Mouse (Mus musculus) spleen, adult 2 months (tissue): ENCODE measurements around the gene P2ry13. TPM values are rescaled to one million over a fixed set of nuclear protein-coding genes. Genes with fewer than 3 reads are reported as not detected.

Experiments used
- DNase-seq, 2 experiments: peaks; one replicate each; pipeline versions ENCODE4 v3.0.0 to v3.0.0-alpha.2; 2012 to 2021; ENCODE audit warnings: low spot score in 2 of 2, low read depth in 1 of 2
- H3K27ac ChIP-seq: fragments of 200-500 bp; 2 replicates; pipeline ENCODE4 v1.5.1; 2012; ENCODE audit warnings: low read length, inconsistent platforms; ENCODE audit not compliant: insufficient read depth
- H3K27me3 ChIP-seq: fragments of 200-500 bp; 2 replicates; pipeline ENCODE4 v1.6.1; 2012; ENCODE audit warnings: mild to moderate bottlenecking, moderate library complexity, low read length, inconsistent platforms; ENCODE audit not compliant: control insufficient read depth, insufficient read depth
- H3K36me3 ChIP-seq: fragments of 200-500 bp; 2 replicates; pipeline ENCODE4 v1.6.1; 2012; ENCODE audit warnings: mild to moderate bottlenecking, low read length, inconsistent platforms; ENCODE audit not compliant: control insufficient read depth, insufficient read depth
- H3K4me1 ChIP-seq: fragments of 200-500 bp; 2 replicates; pipeline ENCODE4 v1.6.1; 2011; ENCODE audit warnings: inconsistent platforms; ENCODE audit not compliant: control insufficient read depth, insufficient read depth, insufficient read length
- H3K4me3 ChIP-seq: fragments of 200-500 bp; 2 replicates; pipeline ENCODE4 v1.5.1; 2011; ENCODE audit warnings: mild to moderate bottlenecking, inconsistent platforms; ENCODE audit not compliant: insufficient read depth, insufficient read length; ENCODE audit errors: extremely low read depth
- CTCF ChIP-seq: fragments of 200-500 bp; IDR thresholded peaks from 2 replicates; pipeline ENCODE4 v1.5.1; 2011; ENCODE audit warnings: mild to moderate bottlenecking, inconsistent platforms; ENCODE audit not compliant: insufficient read depth, insufficient read length, insufficient replicate concordance; ENCODE audit errors: extremely low read depth
- POLR2A ChIP-seq: fragments of 200-500 bp; IDR thresholded peaks from 2 replicates; pipeline ENCODE4 v1.6.1; 2011; ENCODE audit warnings: low read depth, low read length, inconsistent platforms
- WGBS: fragments of 180-500 bp; shearing (Covaris S2); methylation state at CpG from one replicate; pipeline ENCODE4 v1.1.7; 2018; 5-methylcytosine and 5-hydroxymethylcytosine counted together
- polyA plus RNA-seq: library from polyadenylated mRNA; depleted of rRNA; stranded (reverse); fragments of >200 nt; gene quantifications from 2 replicates; pipeline ENCODE4 v1.2.3, GENCODE M21; 2012; rRNA removed

The P2ry13 gene
- polyA plus RNA-seq: 14.6 and 16.8 TPM in 2 replicates

DNA sequence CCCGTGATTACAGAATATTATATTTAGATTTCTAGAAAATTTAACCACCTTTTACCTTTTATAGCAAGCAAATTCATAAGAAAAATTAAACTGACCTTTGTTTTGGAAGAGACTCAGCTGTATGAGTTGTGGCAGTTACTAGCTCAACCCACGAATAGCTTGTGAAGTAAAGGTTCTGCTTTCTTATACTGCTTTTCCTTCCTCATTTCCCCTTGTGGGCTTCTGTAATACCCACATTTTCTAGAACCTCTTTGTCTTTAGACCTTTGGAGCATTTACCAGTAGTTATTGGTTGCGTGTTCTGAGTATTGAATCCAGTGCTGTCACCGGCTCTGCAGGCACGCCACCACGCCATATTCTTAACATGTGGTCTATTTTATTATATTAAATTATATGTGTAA, at the start of gene P2ry13:
Gene P2ry13, minus strand, starts transcription at position 156 of the 400 bp plus-strand sequence.
- peaks cover 11% of the 10 kb centered on the region; the same call in 1 of the 2 replicates for H3K4me1 ChIP-seq
- no peak for DNase-seq
- H3K36me3 ChIP-seq: no peaks in the 10 kb centered on the region
- 30% methylated on average over 6 of the region's 6 CpGs for WGBS
- TF ChIP-seq POLR2A (no peak), CTCF (no peak)
- H3K27ac ChIP-seq: peak within 1 kb of the TSS; percentile 17
- no peak within 1 kb of the TSS; the same call in 1 of the 2 replicates for H3K4me3 ChIP-seq
- no peaks in the 10 kb centered on the region for H3K27me3 ChIP-seq

DNA sequence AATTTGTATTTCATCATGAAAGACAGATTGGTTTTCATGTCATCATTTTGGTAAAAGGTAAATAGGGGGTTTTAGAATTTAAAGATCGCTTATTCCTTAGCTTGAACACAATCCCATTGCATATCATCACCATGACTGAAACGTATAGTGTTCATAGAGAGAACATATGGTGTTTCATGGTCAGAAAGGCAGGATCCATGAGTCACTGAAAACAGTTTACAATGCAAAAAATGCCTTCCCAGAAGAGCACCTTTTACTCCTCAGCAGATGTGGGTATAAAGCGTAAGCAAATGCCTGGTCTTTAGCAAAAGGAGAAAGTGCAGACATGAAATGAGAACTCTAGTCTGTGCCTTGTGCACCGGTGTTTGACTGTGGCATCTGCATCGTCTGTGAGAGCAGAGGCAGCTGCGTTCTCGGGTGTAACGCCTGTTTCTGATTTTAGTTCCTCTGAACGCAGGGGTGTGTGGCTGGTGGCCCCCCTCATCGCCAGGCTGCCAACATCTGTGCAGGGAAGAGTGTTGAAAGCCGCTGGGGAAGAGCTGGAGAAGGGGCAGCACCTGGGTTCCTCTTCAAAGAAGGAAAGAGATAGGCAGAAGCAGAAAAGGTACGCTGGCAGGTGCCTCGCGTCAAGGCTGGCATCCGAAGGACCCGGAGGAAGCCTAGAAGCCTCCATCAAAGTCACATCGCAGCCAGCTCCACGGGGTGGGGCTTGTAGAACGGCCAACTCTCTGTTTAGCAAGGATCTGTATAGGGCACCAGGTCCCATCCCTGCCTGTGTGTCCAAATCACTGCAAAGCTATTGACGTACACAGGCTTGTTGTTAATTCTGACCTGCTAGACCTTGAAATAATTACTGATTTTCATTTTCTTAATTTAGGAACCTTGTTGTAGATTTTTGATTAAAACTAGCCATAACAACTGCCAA, 47.3 kb upstream of the P2ry13 start:
- Histone ChIP-seq H3K27me3 (no peaks in the 10 kb centered on the region), H3K4me1 (peaks cover 22% of the 10 kb centered on the region), H3K4me3 (peak overlapping the region; percentile 41; the same call in 1 of the 2 replicates), H3K36me3 (no peaks in the 10 kb centered on the region), H3K27ac (peak overlapping the region; percentile 50)
- 25% methylated on average over 20 of the region's 20 CpGs for WGBS
- no peak for TF ChIP-seq POLR2A
- DNase-seq: peak in 1 of 2 experiments; percentile 56

DNA sequence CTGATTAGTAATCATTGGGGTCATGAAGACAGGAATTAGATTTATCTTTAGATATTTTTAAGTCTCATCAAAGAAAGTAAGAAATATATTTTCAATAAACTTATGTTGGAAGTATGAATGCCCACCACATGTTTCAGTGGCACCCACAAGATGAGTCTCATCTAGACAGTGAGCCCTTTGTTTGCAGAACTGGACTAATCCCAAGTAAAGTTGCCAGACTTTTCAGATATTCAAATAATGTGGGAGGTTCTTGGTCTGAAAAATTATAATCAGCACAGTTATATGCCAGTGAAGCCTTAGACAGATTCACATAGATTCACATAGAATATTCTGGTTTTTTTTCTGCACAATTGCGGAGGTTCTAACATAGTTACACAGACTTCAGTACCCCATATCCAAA, 39.8 kb upstream of the P2ry13 start:
- no peak for DNase-seq
- H3K4me1 ChIP-seq: no peaks in the 10 kb centered on the region
- H3K36me3 ChIP-seq: no peaks in the 10 kb centered on the region
- 98% methylated on average over 1 of the region's 1 CpGs for WGBS
- TF ChIP-seq CTCF: no peak
- TF ChIP-seq POLR2A: no peak
- no peaks in the 10 kb centered on the region for H3K27me3 ChIP-seq
- no peak overlapping the region for H3K4me3 ChIP-seq
- H3K27ac ChIP-seq: no peak overlapping the region

DNA sequence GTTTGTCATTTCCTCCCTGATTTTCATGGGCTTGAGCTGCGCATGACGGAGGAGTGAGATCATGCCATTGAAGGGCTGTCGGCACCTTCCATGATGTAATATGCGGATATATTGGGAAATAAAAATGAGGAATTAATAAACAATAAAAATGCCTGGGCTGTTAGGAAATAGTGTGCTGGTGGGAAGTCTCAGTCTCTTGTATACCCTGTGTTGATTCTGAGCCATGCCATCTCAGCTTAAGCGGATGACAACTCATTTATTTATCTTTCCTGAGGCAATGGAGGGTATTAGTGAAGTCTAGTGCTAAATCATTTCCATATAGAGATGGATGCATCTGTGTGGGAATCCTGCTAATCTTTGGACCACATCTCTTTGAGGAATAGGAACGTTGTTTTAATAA, 37.3 kb upstream of the P2ry13 start:
- H3K4me3 ChIP-seq: no peak overlapping the region
- H3K36me3 ChIP-seq: no peaks in the 10 kb centered on the region
- TF ChIP-seq CTCF: no peak
- TF ChIP-seq POLR2A: no peak
- WGBS: 94% methylated on average over 6 of the region's 6 CpGs
- no peak overlapping the region for H3K27ac ChIP-seq
- H3K27me3 ChIP-seq: no peaks in the 10 kb centered on the region
- no peaks in the 10 kb centered on the region for H3K4me1 ChIP-seq
- DNase-seq: no peak

DNA sequence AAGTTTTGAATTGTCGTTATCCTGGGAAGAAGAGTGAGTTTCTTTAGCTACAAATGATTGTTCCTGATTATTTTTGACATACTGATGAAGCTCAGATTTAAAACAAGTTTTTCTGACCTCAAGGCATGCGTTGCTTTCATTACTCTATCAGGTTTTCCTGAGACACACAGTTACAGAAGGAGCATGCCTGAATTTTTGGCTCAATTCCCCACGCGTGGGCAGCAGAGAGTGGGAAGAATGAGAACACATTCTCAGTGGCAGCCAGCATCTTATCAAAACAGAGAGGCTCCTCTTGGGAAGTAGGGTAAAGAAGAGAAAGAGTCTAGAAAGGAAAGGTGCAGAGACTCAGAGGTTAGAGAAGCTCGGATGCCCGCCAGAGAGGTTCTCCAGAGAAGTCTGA, 32.7 kb upstream of the P2ry13 start:
- no peak overlapping the region for H3K4me3 ChIP-seq
- DNase-seq: no peak
- no peaks in the 10 kb centered on the region for H3K27me3 ChIP-seq
- no peak overlapping the region for H3K27ac ChIP-seq
- peaks cover 2% of the 10 kb centered on the region for H3K4me1 ChIP-seq
- H3K36me3 ChIP-seq: no peaks in the 10 kb centered on the region
- no peak for TF ChIP-seq POLR2A
- no peak for TF ChIP-seq CTCF
- WGBS: 84% methylated on average over 6 of the region's 6 CpGs

DNA sequence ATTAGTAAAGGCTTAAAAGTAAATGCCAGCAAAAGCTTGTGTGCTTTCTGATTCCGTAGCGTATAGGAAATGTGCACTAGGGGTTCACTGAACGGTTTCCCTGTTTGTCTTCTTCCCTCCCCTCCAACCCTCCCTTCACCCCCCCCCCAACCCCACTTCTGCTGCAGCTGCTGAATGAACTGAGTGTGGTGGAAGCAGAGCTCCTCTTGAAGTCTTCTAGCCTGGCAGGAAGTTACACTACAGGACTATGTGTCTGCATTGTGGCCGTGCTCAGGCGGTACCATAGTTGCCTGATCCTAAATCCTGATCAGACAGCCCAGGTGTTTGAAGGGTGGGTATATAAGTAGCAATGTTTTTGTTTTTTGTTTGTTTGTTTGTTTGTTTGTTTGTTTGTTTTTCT, 24.2 kb upstream of the P2ry13 start:
- TF ChIP-seq CTCF: no peak
- no peak for TF ChIP-seq POLR2A
- Histone ChIP-seq H3K4me3 (no peak overlapping the region), H3K4me1 (peaks cover 7% of the 10 kb centered on the region), H3K27me3 (no peaks in the 10 kb centered on the region), H3K36me3 (no peaks in the 10 kb centered on the region), H3K27ac (no peak overlapping the region)
- 2% methylated on average over 5 of the region's 5 CpGs for WGBS
- DNase-seq: no peak

DNA sequence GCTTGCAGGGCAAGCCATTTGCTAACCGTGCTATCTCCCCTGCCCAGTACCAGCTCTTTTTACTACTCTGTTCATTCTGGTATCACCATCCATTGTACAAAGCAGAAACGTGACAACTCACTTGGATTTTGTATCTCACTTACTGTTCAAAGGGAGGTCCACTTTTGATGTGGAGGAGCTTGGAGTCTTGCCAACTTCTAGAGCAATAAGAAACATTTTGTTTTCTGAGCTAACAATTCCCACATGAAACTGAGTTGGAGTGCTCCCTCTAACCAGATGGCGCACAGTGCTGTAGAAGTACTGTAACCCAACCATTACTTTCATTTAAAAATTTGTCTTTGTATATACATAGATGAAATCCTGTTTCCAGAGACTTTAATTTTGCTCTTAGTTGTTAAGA, 20.2 kb upstream of the P2ry13 start:
- H3K4me3 ChIP-seq: no peak overlapping the region
- peaks cover 18% of the 10 kb centered on the region for H3K4me1 ChIP-seq
- 64% methylated on average over 3 of the region's 3 CpGs for WGBS
- H3K27me3 ChIP-seq: no peaks in the 10 kb centered on the region
- no peak overlapping the region for H3K27ac ChIP-seq
- DNase-seq: no peak
- H3K36me3 ChIP-seq: no peaks in the 10 kb centered on the region
- TF ChIP-seq POLR2A (no peak), CTCF (no peak)
